Mouse (Mus musculus): ENCODE results near the gene Cald1. TPM values are rescaled to one million over a fixed set of nuclear protein-coding genes. Genes with fewer than 3 reads are reported as not detected.

Cald1 gene
- 392 and 403 TPM in 2 replicates for polyA plus RNA-seq (2011; ENCODE audit: insufficient read depth, insufficient read length, low read depth, missing spikeins)

- H3K4me3 ChIP-seq (ENCODE audit: low read depth, low read length): peak within 1 kb of the TSS; percentile 49
- no peaks in the 10 kb centered on the region for H3K9me3 ChIP-seq (replicated peaks; ENCODE audit: control insufficient read depth, insufficient read depth, low read length, poor library complexity, severe bottlenecking)
- no peak within 1 kb of the TSS for H3K9ac ChIP-seq (ENCODE audit: low read depth, poor library complexity, severe bottlenecking)
- peak within 1 kb of the TSS; percentile 88 for H3K27ac ChIP-seq (ENCODE audit: insufficient read depth, low read length)
- H3K36me3 ChIP-seq (ENCODE audit: control insufficient read depth, insufficient read depth, low read length, poor library complexity, severe bottlenecking): no peaks in the 10 kb centered on the region
- H3K4me1 ChIP-seq (ENCODE audit: control insufficient read depth, insufficient read depth, low read length): peaks cover 4% of the 10 kb centered on the region
- peak; percentile 80 for TF ChIP-seq EP300 (IDR thresholded peaks at IDR 0.05; ENCODE audit: insufficient read depth, low read depth, low read length)
- TF ChIP-seq CTCF (IDR thresholded peaks at IDR 0.05; ENCODE audit: low read depth, low read length): no peak
- H3K27me3 ChIP-seq (ENCODE audit: control insufficient read depth, insufficient read depth, low read length, poor library complexity, severe bottlenecking): no peaks in the 10 kb centered on the region; the same call in 1 of the 2 replicates
Measured at GRCm38 (mm10) chr6:34598121-34599065, at the start of gene Cald1. Gene Cald1 (plus strand): TSS chr6:34598500.

- TF ChIP-seq CTCF (IDR thresholded peaks at IDR 0.05; ENCODE audit: low read depth, low read length): peak; percentile 89
- TF ChIP-seq EP300 (IDR thresholded peaks at IDR 0.05; ENCODE audit: insufficient read depth, low read depth, low read length): no peak
- Histone ChIP-seq H3K9ac (ENCODE audit: low read depth, poor library complexity, severe bottlenecking) (no peak overlapping the region), H3K4me3 (ENCODE audit: low read depth, low read length) (no peak overlapping the region), H3K27ac (ENCODE audit: insufficient read depth, low read length) (no peak overlapping the region), H3K36me3 (ENCODE audit: control insufficient read depth, insufficient read depth, low read length, poor library complexity, severe bottlenecking) (no peaks in the 10 kb centered on the region), H3K4me1 (ENCODE audit: control insufficient read depth, insufficient read depth, low read length) (no peaks in the 10 kb centered on the region), H3K27me3 (ENCODE audit: control insufficient read depth, insufficient read depth, low read length, poor library complexity, severe bottlenecking) (no peaks in the 10 kb centered on the region), H3K9me3 (replicated peaks; ENCODE audit: control insufficient read depth, insufficient read depth, low read length, poor library complexity, severe bottlenecking) (0 out of 2 replicates have a peak, but pooled peaks cover 5% of the 10 kb centered on the region)
Measured at GRCm38 (mm10) chr6:34549017-34549416, 49.3 kb upstream of the Cald1 start.

- H3K27ac ChIP-seq (ENCODE audit: insufficient read depth, low read length): no peak overlapping the region
- no peaks in the 10 kb centered on the region for H3K36me3 ChIP-seq (ENCODE audit: control insufficient read depth, insufficient read depth, low read length, poor library complexity, severe bottlenecking)
- TF ChIP-seq CTCF (IDR thresholded peaks at IDR 0.05; ENCODE audit: low read depth, low read length): no peak
- no peak overlapping the region for H3K4me3 ChIP-seq (ENCODE audit: low read depth, low read length)
- no peak overlapping the region for H3K9ac ChIP-seq (ENCODE audit: low read depth, poor library complexity, severe bottlenecking)
- peaks cover 6% of the 10 kb centered on the region for H3K4me1 ChIP-seq (ENCODE audit: control insufficient read depth, insufficient read depth, low read length)
- 0 out of 2 replicates have a peak, but pooled peaks cover 5% of the 10 kb centered on the region for H3K9me3 ChIP-seq (replicated peaks; ENCODE audit: control insufficient read depth, insufficient read depth, low read length, poor library complexity, severe bottlenecking)
- H3K27me3 ChIP-seq (ENCODE audit: control insufficient read depth, insufficient read depth, low read length, poor library complexity, severe bottlenecking): no peaks in the 10 kb centered on the region
Measured at GRCm38 (mm10) chr6:34552489-34553157, 45.7 kb upstream of the Cald1 start.

- Histone ChIP-seq H3K36me3 (ENCODE audit: control insufficient read depth, insufficient read depth, low read length, poor library complexity, severe bottlenecking) (no peaks in the 10 kb centered on the region), H3K27me3 (ENCODE audit: control insufficient read depth, insufficient read depth, low read length, poor library complexity, severe bottlenecking) (no peaks in the 10 kb centered on the region), H3K4me1 (ENCODE audit: control insufficient read depth, insufficient read depth, low read length) (peaks cover 8% of the 10 kb centered on the region), H3K27ac (ENCODE audit: insufficient read depth, low read length) (peak overlapping the region; percentile 56; the same call in 1 of the 2 replicates), H3K4me3 (ENCODE audit: low read depth, low read length) (no peak overlapping the region), H3K9me3 (replicated peaks; ENCODE audit: control insufficient read depth, insufficient read depth, low read length, poor library complexity, severe bottlenecking) (0 out of 2 replicates have a peak, but pooled peaks cover 5% of the 10 kb centered on the region), H3K9ac (ENCODE audit: low read depth, poor library complexity, severe bottlenecking) (no peak overlapping the region)
- TF ChIP-seq CTCF (IDR thresholded peaks at IDR 0.05; ENCODE audit: low read depth, low read length) (no peak), POLR2A (IDR thresholded peaks at IDR 0.05; ENCODE audit: insufficient read depth, low read length) (no peak)
Measured at GRCm38 (mm10) chr6:34554291-34554997, 43.9 kb upstream of the Cald1 start.

GRCm38 (mm10) chr6:34559521-34559920 lies 38.8 kb upstream of the Cald1 start:
- no peaks in the 10 kb centered on the region for H3K27me3 ChIP-seq (ENCODE audit: control insufficient read depth, insufficient read depth, low read length, poor library complexity, severe bottlenecking)
- no peaks in the 10 kb centered on the region for H3K36me3 ChIP-seq (ENCODE audit: control insufficient read depth, insufficient read depth, low read length, poor library complexity, severe bottlenecking)
- no peaks in the 10 kb centered on the region for H3K9me3 ChIP-seq (replicated peaks; ENCODE audit: control insufficient read depth, insufficient read depth, low read length, poor library complexity, severe bottlenecking)
- TF ChIP-seq EP300 (IDR thresholded peaks at IDR 0.05; ENCODE audit: insufficient read depth, low read depth, low read length) (peak; percentile 36; the same call in 1 of the 2 replicates), CTCF (IDR thresholded peaks at IDR 0.05; ENCODE audit: low read depth, low read length) (no peak)
- no peak overlapping the region for H3K27ac ChIP-seq (ENCODE audit: insufficient read depth, low read length)
- peaks cover 10% of the 10 kb centered on the region for H3K4me1 ChIP-seq (ENCODE audit: control insufficient read depth, insufficient read depth, low read length)
- no peak overlapping the region for H3K9ac ChIP-seq (ENCODE audit: low read depth, poor library complexity, severe bottlenecking)
- H3K4me3 ChIP-seq (ENCODE audit: low read depth, low read length): no peak overlapping the region

Data from ES-Bruce4 (cell line).